Mouse (Mus musculus): ENCODE results near the gene Zc3h12c. TPM values are rescaled to one million over a fixed set of nuclear protein-coding genes. Genes with fewer than 3 reads are reported as not detected.

Gene Zc3h12c
- polyA plus RNA-seq, 1 experiment from 2014 or later = 16.2 TPM

- WGBS = 89% methylated on average over 4 of the region's 4 CpGs
- no peaks in the 10 kb centered on the region for H3K4me1 ChIP-seq (replicated peaks; ENCODE audit: control insufficient read depth, insufficient read depth, low read length)
- no peak overlapping the region for H3K9ac ChIP-seq (ENCODE audit: low read depth, low read length)
- H3K9me3 ChIP-seq (ENCODE audit: control insufficient read depth, low read length) = no peaks in the 10 kb centered on the region
- no peaks in the 10 kb centered on the region for H3K27me3 ChIP-seq (ENCODE audit: control insufficient read depth, insufficient read depth, low read length)
- ATAC-seq (ENCODE audit: low FRiP score) = no peak
- H3K4me2 ChIP-seq (replicated peaks; ENCODE audit: low read depth, low read length) = no peak overlapping the region
- H3K27ac ChIP-seq (ENCODE audit: low read depth, low read length) = no peak overlapping the region
- no peak for DNase-seq (ENCODE audit: low spot score)
- H3K36me3 ChIP-seq (ENCODE audit: control insufficient read depth, insufficient read depth, low read length) = no peaks in the 10 kb centered on the region
- no peak overlapping the region for H3K4me3 ChIP-seq (ENCODE audit: low read depth, low read length)
Observed at GRCm38 (mm10) chr9:52190907-52191306, 22.5 kb upstream of the Zc3h12c start.

GRCm38 (mm10) chr9:52188106-52188505, 19.7 kb upstream of the Zc3h12c start:
- peak; percentile 92 for ATAC-seq (ENCODE audit: low FRiP score)
- no peak overlapping the region for H3K4me3 ChIP-seq (ENCODE audit: low read depth, low read length)
- WGBS = 20% methylated on average over 8 of the region's 8 CpGs

DNA sequence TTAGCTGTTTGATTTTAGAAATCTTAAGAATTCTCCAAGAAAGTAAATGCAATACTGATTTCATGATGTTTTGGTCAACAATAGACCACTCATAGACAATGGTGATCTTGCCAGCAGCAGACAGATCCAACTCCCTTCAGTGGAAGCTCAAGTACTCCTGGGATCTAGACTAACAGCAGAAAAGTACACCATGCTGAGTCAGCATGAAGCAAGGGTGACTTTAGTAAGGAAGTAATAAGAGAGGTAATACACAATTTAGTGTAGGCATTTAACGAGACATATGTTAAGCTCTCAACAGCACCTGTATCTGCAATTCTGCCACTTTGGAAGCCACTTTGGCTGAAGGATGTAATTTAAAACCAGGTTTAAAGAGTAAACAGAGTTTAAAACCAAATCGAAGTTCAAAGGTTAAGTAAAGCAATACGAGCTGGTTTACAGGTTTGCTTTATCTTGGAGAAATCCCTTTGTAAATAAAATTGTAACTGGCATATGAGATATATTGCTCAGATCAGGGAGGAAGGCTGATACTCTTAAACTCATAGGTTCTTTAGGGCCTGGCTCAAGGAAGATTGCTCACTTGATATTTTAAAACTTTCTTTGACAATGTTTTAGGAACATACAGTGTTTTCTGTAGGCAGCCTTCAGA, 18.0 kb upstream of the Zc3h12c start:
- no peaks in the 10 kb centered on the region for H3K36me3 ChIP-seq (ENCODE audit: control insufficient read depth, insufficient read depth, low read length)
- H3K4me2 ChIP-seq (replicated peaks; ENCODE audit: low read depth, low read length) = no peak overlapping the region
- H3K9me3 ChIP-seq (ENCODE audit: control insufficient read depth, low read length) = no peaks in the 10 kb centered on the region
- H3K4me1 ChIP-seq (replicated peaks; ENCODE audit: control insufficient read depth, insufficient read depth, low read length) = no peaks in the 10 kb centered on the region
- DNase-seq (ENCODE audit: low spot score) (no peak), ATAC-seq (ENCODE audit: low FRiP score) (no peak)
- H3K27me3 ChIP-seq (ENCODE audit: control insufficient read depth, insufficient read depth, low read length) = no peaks in the 10 kb centered on the region
- no peak overlapping the region for H3K4me3 ChIP-seq (ENCODE audit: low read depth, low read length)
- no peak overlapping the region for H3K27ac ChIP-seq (ENCODE audit: low read depth, low read length)
- 85% methylated on average over 3 of the region's 3 CpGs for WGBS
- no peak overlapping the region for H3K9ac ChIP-seq (ENCODE audit: low read depth, low read length)

More at GRCm38 (mm10) chr9:52188106-52188505, 19.7 kb upstream of the Zc3h12c start:
- Histone ChIP-seq H3K36me3 (ENCODE audit: control insufficient read depth, insufficient read depth, low read length) (no peaks in the 10 kb centered on the region), H3K27ac (ENCODE audit: low read depth, low read length) (peak overlapping the region; percentile 49), H3K9ac (ENCODE audit: low read depth, low read length) (no peak overlapping the region), H3K9me3 (ENCODE audit: control insufficient read depth, low read length) (no peaks in the 10 kb centered on the region), H3K27me3 (ENCODE audit: control insufficient read depth, insufficient read depth, low read length) (no peaks in the 10 kb centered on the region), H3K4me2 (replicated peaks; ENCODE audit: low read depth, low read length) (peak overlapping the region; percentile 21), H3K4me1 (replicated peaks; ENCODE audit: control insufficient read depth, insufficient read depth, low read length) (no peaks in the 10 kb centered on the region)
- DNase-seq (ENCODE audit: low spot score) = peak; percentile 59

DNA sequence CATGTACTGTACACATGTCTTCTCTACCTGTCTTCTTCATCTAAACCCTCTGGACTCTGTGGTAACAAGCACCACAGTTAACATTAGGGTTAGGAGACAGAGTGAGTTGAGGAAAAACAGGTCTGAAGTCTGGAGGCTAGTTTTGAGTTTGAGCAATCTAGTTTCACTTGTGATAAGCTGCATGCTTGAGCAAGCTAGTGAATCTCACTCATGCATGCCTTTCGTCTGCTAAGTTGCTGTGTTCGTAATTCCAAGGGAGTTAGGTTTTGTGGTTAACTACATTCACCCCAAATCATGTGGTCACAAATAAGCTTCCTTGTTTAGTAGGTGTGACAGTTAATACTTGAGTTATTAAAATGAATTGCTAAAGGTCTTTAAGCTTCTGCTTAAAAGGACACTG, 13.0 kb upstream of the Zc3h12c start:
- Histone ChIP-seq H3K9me3 (ENCODE audit: control insufficient read depth, low read length) (no peaks in the 10 kb centered on the region), H3K4me3 (ENCODE audit: low read depth, low read length) (no peak overlapping the region), H3K4me1 (replicated peaks; ENCODE audit: control insufficient read depth, insufficient read depth, low read length) (no peaks in the 10 kb centered on the region), H3K27me3 (ENCODE audit: control insufficient read depth, insufficient read depth, low read length) (no peaks in the 10 kb centered on the region), H3K27ac (ENCODE audit: low read depth, low read length) (no peak overlapping the region), H3K9ac (ENCODE audit: low read depth, low read length) (no peak overlapping the region), H3K4me2 (replicated peaks; ENCODE audit: low read depth, low read length) (no peak overlapping the region), H3K36me3 (ENCODE audit: control insufficient read depth, insufficient read depth, low read length) (no peaks in the 10 kb centered on the region)
- DNase-seq (ENCODE audit: low spot score) = no peak
- no peak for ATAC-seq (ENCODE audit: low FRiP score)
- 84% methylated on average over 2 of the region's 2 CpGs for WGBS

- Histone ChIP-seq H3K4me3 (ENCODE audit: low read depth, low read length) (no peak overlapping the region), H3K4me1 (replicated peaks; ENCODE audit: control insufficient read depth, insufficient read depth, low read length) (no peaks in the 10 kb centered on the region), H3K9ac (ENCODE audit: low read depth, low read length) (no peak overlapping the region), H3K27me3 (ENCODE audit: control insufficient read depth, insufficient read depth, low read length) (no peaks in the 10 kb centered on the region), H3K9me3 (ENCODE audit: control insufficient read depth, low read length) (no peaks in the 10 kb centered on the region), H3K27ac (ENCODE audit: low read depth, low read length) (no peak overlapping the region), H3K4me2 (replicated peaks; ENCODE audit: low read depth, low read length) (no peak overlapping the region), H3K36me3 (ENCODE audit: control insufficient read depth, insufficient read depth, low read length) (no peaks in the 10 kb centered on the region)
- 91% methylated on average over 6 of the region's 6 CpGs for WGBS
- ATAC-seq (ENCODE audit: low FRiP score) = no peak
- no peak for DNase-seq (ENCODE audit: low spot score)
Observed at GRCm38 (mm10) chr9:52180851-52181250, 12.5 kb upstream of the Zc3h12c start.

GRCm38 (mm10) chr9:52175257-52175859, 7.0 kb upstream of the Zc3h12c start:
- H3K4me2 ChIP-seq (replicated peaks; ENCODE audit: low read depth, low read length) = no peak overlapping the region
- no peaks in the 10 kb centered on the region for H3K36me3 ChIP-seq (ENCODE audit: control insufficient read depth, insufficient read depth, low read length)
- H3K4me3 ChIP-seq (ENCODE audit: low read depth, low read length) = no peak overlapping the region
- H3K9ac ChIP-seq (ENCODE audit: low read depth, low read length) = no peak overlapping the region
- 88% methylated on average over 4 of the region's 4 CpGs for WGBS
- no peaks in the 10 kb centered on the region for H3K9me3 ChIP-seq (ENCODE audit: control insufficient read depth, low read length)
- DNase-seq (ENCODE audit: low spot score) (no peak), ATAC-seq (ENCODE audit: low FRiP score) (no peak)
- H3K27me3 ChIP-seq (ENCODE audit: control insufficient read depth, insufficient read depth, low read length) = no peaks in the 10 kb centered on the region
- no peak overlapping the region for H3K27ac ChIP-seq (ENCODE audit: low read depth, low read length)
- H3K4me1 ChIP-seq (replicated peaks; ENCODE audit: control insufficient read depth, insufficient read depth, low read length) = no peaks in the 10 kb centered on the region

DNA sequence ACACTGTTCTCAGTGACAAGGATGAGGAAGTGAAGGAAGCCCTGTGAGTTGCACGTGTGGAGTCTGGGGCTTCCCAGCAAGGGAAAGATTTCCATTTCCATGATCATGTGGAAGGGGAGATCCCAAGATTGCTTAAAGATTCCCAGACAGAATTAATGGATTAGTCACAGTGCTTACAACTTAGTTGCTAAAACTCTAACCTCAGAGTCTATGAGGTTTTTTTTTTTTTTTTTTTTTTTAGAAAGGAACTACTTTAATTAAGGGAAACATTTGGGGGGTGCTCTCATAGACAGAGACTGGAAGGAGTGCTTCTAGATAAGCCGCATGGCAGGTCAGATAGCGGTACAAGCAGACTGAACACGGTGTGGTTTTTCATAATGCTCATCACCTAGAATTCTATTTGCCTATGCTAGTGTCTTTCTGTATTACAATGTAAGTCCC, 6.3 kb upstream of the Zc3h12c start:
- 85% methylated on average over 4 of the region's 4 CpGs for WGBS

DNA sequence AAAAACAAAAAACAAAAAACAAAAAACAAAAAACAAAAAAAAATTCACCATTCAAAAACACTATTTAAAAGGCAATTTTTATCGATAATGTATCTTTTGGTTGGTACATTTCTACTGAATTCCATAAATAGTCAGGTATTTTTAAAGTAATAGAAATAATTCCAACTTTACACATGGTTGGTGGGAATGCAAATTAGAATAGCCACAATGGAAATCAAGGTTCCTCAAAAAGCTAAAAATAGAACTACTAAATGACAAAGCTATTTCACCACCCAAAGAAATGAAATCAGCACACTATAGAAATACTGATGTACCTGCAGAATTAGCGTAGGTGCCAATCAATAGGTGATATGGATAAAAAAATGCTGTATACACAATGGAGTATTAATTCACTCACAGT, 5.6 kb upstream of the Zc3h12c start:
- H3K4me3 ChIP-seq (ENCODE audit: low read depth, low read length) = no peak overlapping the region
- WGBS = 93% methylated on average over 2 of the region's 2 CpGs

More for the DNA sequence above, 6.3 kb upstream of the Zc3h12c start:
- Histone ChIP-seq H3K4me2 (replicated peaks; ENCODE audit: low read depth, low read length) (no peak overlapping the region), H3K27me3 (ENCODE audit: control insufficient read depth, insufficient read depth, low read length) (no peaks in the 10 kb centered on the region), H3K4me1 (replicated peaks; ENCODE audit: control insufficient read depth, insufficient read depth, low read length) (no peaks in the 10 kb centered on the region), H3K9me3 (ENCODE audit: control insufficient read depth, low read length) (no peaks in the 10 kb centered on the region), H3K27ac (ENCODE audit: low read depth, low read length) (no peak overlapping the region), H3K4me3 (ENCODE audit: low read depth, low read length) (no peak overlapping the region), H3K9ac (ENCODE audit: low read depth, low read length) (no peak overlapping the region), H3K36me3 (ENCODE audit: control insufficient read depth, insufficient read depth, low read length) (no peaks in the 10 kb centered on the region)
- ATAC-seq (ENCODE audit: low FRiP score) = no peak
- no peak for DNase-seq (ENCODE audit: low spot score)

DNA sequence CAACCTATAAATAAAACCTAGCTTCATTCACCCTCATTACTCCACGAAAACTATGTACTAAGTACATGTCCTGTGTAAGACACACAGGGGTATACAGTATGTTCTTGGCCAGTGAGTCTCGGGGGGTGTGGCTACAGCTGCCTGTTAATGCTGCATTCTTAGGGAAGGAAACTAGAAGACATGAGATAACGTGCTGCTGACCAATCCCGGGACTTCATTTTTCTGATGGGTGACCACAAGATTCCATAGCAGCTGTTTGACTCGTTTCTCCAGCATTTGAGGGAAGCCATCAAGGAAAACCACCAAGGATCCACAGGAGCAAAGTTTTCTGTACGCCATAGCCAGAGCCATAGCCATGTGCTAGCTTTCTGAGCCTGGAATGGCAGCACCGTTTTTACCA, 4.2 kb upstream of the Zc3h12c start:
- WGBS = 76% methylated on average over 7 of the region's 7 CpGs
- Histone ChIP-seq H3K4me1 (replicated peaks; ENCODE audit: control insufficient read depth, insufficient read depth, low read length) (no peaks in the 10 kb centered on the region), H3K9me3 (ENCODE audit: control insufficient read depth, low read length) (no peaks in the 10 kb centered on the region), H3K27ac (ENCODE audit: low read depth, low read length) (no peak overlapping the region), H3K9ac (ENCODE audit: low read depth, low read length) (no peak overlapping the region), H3K36me3 (ENCODE audit: control insufficient read depth, insufficient read depth, low read length) (no peaks in the 10 kb centered on the region), H3K4me2 (replicated peaks; ENCODE audit: low read depth, low read length) (no peak overlapping the region), H3K4me3 (ENCODE audit: low read depth, low read length) (no peak overlapping the region), H3K27me3 (ENCODE audit: control insufficient read depth, insufficient read depth, low read length) (no peaks in the 10 kb centered on the region)
- DNase-seq (ENCODE audit: low spot score) (no peak), ATAC-seq (ENCODE audit: low FRiP score) (no peak)

More for the DNA sequence above, 5.6 kb upstream of the Zc3h12c start:
- no peak overlapping the region for H3K4me2 ChIP-seq (replicated peaks; ENCODE audit: low read depth, low read length)
- H3K9me3 ChIP-seq (ENCODE audit: control insufficient read depth, low read length) = no peaks in the 10 kb centered on the region
- H3K27me3 ChIP-seq (ENCODE audit: control insufficient read depth, insufficient read depth, low read length) = no peaks in the 10 kb centered on the region
- no peaks in the 10 kb centered on the region for H3K36me3 ChIP-seq (ENCODE audit: control insufficient read depth, insufficient read depth, low read length)
- H3K9ac ChIP-seq (ENCODE audit: low read depth, low read length) = no peak overlapping the region
- no peak for DNase-seq (ENCODE audit: low spot score)
- no peaks in the 10 kb centered on the region for H3K4me1 ChIP-seq (replicated peaks; ENCODE audit: control insufficient read depth, insufficient read depth, low read length)
- no peak overlapping the region for H3K27ac ChIP-seq (ENCODE audit: low read depth, low read length)
- no peak for ATAC-seq (ENCODE audit: low FRiP score)

Data from hindbrain, embryonic 11.5 days (tissue).